Mouse (Mus musculus) layer of hippocampus, adult 11-12 months (tissue): ENCODE measurements around the gene Iqca.

Experiments used
- DNase-seq: peaks from one replicate; pipeline ENCODE4 v3.0.0; 2022; ENCODE audit warnings: low spot score

The Iqca gene

DNA sequence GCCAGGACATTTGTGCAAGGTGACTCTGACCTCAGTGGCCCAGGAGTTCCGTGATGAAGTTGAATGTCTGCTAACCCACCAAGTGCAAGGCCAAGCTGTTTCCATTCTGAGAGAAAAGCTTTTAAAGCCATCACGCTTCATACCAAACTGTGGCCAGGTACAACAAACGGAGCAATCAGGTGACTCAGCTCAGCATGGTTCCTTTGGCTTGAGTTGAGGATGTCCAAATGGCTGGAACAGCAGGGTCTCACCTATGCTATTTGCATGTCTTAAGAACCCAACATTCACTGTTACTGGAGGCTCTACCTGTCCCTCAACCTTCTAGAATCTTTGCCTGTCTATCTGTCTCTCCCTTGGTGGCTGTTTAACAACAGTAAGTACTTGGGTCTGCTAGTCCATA lies 93.1 kb downstream of the Iqca start:
- no peak for DNase-seq

DNA sequence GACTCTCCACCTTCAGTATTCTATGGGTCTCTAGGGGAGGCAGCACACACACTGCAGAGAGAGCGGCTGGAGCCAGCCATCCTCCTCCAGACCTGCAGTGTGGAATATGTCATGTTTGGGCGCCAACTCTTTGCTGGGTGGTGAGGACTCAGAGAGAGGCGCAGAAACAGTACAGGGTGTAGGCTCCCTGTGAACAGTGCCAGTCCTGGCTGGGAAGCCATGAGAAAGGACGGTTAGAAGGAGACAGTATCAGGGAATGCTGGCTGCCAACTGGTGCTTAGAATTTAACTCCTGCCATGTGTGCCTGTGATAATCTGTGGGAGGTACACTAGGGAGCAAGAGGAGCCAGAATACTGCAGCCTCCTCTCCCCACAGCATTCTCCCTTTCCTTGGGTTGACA lies 98.2 kb downstream of the Iqca start:
- DNase-seq, result peak; percentile 66

- DNase-seq, result peak; percentile 21
Observed at GRCm38 (mm10) chr1:90051347-90051746, 101.9 kb downstream of the Iqca start.

- DNase-seq, result no peak
Observed at GRCm38 (mm10) chr1:90050046-90050739, 103.0 kb downstream of the Iqca start.

GRCm38 (mm10) chr1:90028305-90028704 lies 124.9 kb downstream of the Iqca start:
- no peak for DNase-seq

GRCm38 (mm10) chr1:90026945-90027344 lies 126.3 kb downstream of the Iqca start:
- DNase-seq, result no peak

DNA sequence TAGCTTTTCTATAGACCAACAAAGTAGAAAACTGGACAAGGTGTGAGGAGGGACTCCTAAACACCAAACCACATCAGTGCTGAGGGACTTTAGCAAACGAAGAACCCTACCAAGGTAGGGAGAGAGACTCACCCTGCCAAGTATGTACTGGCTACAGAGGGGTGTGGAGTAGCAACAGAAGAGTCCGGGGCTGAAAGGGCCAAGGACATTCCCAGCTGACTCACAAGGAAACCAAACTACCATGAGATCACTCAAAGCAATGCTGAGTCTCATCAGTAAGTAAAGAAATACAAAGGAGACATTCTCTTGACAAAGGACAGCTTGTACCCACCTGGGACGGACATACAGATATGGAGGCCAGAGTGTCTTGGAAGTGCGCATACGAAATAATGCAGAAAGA lies 132.9 kb downstream of the Iqca start:
- no peak for DNase-seq

DNA sequence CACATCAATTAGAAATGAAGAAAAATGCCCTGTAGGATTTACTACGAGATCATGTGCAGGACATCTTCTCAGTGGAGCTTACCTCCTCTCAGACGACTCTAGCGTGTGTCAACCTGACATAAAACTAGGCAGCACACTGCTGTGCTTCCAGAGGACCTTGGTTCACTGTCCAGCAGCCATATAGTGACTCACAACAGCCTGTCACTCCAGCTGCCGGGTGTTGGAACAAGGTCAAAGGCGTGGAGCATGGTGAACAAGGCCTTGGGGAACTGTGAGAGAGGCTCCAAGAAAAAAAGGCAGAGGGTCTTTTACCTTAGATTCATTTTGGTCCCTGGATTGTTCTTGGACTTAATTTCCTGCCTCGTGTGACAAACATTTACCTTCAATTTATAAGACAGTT lies 135.1 kb downstream of the Iqca start:
- no peak for DNase-seq

GRCm38 (mm10) chr1:90014446-90014845 lies 138.8 kb downstream of the Iqca start, which contains the start of gene Asb18:
Gene Asb18, minus strand, starts transcription at chr1:90014666.
- no peak for DNase-seq

DNA sequence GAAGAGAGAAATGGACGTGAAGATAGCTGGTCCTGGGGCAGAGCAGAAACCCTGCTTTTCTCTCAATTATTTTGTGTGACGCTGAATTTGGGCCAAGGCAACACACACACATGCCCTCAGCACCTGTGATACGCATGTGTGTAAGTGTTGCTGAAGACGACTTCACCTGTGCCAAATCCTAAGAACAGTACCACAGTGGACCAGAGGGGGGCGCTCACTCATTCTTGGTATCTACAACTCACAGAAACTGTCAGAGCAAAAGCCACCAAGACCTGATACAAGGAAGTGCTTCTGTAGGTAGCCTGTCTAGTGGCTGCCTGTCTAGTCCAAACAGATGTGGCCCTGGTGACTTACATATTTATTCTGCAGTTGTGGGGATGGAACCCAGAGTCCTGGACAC lies 139.9 kb downstream of the Iqca start:
- DNase-seq, result no peak

DNA sequence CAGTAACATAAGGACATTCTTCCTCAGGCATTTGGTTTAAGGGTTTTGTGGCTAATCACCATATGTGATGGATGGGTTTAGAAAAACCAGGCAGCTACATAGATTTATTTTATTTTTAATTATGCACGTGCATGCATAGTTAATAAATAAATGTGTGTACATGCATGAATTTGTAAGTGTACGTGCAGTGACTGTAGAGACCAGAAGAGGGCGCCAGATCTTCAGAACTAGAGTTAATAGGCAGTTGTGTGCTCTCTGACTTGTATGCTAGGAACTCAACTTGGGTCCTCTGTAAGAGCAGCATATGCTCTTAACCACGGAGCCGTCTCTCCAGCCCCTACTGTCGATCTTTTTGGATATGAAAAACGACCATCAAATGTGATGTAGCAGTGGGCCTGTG lies 140.4 kb downstream of the Iqca start:
- DNase-seq, result no peak

- DNase-seq, result no peak
Observed at GRCm38 (mm10) chr1:90012168-90012567, 141.0 kb downstream of the Iqca start.

- no peak for DNase-seq
Observed at GRCm38 (mm10) chr1:90010077-90010476, 143.1 kb downstream of the Iqca start.

DNA sequence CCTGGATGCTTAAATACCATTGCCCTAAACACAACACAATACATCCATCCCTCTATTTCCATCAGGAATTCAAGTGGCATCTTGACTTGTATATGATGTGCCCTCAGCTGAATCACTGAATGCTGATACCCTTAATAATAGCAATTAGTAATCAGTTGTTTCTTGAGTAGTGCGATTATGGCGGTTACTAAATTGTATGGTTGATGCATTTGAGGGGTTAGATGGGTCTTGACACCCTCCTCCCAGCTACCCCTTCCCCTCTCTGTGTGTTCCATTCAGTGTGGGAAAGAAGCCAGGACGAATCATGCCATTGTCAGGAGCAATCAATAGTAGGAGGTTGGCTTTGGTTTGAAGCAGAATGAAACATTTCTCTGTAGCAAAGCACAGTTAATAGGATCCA lies 144.0 kb downstream of the Iqca start:
- no peak for DNase-seq

GRCm38 (mm10) chr1:90006666-90007065 lies 146.5 kb downstream of the Iqca start:
- peak; percentile 31 for DNase-seq

- DNase-seq, result no peak
Observed at GRCm38 (mm10) chr1:90000981-90001380, 152.2 kb downstream of the Iqca start.

DNA sequence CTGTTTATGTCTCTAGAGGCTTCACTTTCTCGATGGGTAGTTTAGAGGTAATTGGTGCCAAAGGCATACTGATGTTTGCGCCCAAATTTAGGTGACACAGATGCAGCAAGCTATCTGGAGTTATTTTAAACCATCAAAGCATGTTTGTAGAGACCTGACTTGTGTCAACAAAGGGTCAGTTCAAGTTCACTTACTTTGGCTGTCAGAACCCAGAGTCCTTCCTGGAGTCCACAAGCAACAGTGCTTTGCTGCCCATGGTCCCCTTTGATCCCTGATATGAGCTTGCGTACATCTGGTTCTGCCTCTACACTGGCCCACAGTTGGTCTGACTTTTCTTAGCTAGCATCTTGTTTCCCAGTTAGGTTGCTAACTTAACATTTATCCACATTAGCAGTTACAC lies 153.3 kb downstream of the Iqca start:
- DNase-seq, result no peak

- DNase-seq, result no peak
Observed at GRCm38 (mm10) chr1:89998696-89999095, 154.5 kb downstream of the Iqca start.

GRCm38 (mm10) chr1:89998076-89998475 lies 155.1 kb downstream of the Iqca start:
- no peak for DNase-seq

DNA sequence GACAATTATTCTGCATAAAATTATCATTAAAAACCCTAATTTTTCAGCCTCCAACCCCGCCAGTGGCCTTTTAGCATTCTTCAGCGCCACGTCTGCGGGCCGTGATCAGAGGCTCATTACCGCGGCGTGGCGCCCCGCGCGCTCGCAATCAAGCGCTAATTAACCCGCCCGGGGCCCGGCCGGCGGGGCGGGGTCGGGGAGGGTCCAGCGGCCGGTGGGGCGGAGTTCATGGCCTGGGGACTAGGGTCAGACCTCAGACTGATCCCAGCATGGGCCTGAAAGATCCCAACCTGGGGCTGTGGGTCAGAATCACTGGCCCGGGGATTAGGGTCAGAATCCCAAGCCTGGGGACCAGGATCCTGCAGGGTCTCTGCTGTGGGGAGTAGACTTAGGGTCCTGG lies 160.9 kb downstream of the Iqca start:
- DNase-seq, result no peak
